Mouse (Mus musculus): ENCODE measurements around the gene Gm732.

Gene Gm732

GRCm38 (mm10) chrX:107948365-107948764 lies at the start of gene Gm732:
Gm732 (minus strand) TSS chrX:107948465.
- no peak for DNase-seq

All from lung, postnatal 36 days (tissue).